Mouse (Mus musculus) Muller cell, postnatal 12 days (primary cell): ENCODE results near the gene Aifm2.

ENCODE experiments used
- DNase-seq: peaks from one replicate; pipeline ENCODE4 v3.0.0-alpha.2; 2015; ENCODE audit errors: inconsistent ontology term

Gene Aifm2

GRCm38 (mm10) chr10:61764689-61765088, 49.6 kb downstream of the Aifm2 start:
- DNase-seq: no peak

- no peak for DNase-seq
These were observed 50.5 kb downstream of the Aifm2 start for GRCm38 (mm10) chr10:61765558-61765957.

GRCm38 (mm10) chr10:61766806-61767205, 51.7 kb downstream of the Aifm2 start:
- peak; percentile 14 for DNase-seq

- no peak for DNase-seq
These were observed 66.5 kb downstream of the Aifm2 start for GRCm38 (mm10) chr10:61781461-61782128.

GRCm38 (mm10) chr10:61782799-61783611, 67.9 kb downstream of the Aifm2 start:
- DNase-seq: peak; percentile 75

- peak; percentile 82 for DNase-seq
These were observed 68.7 kb downstream of the Aifm2 start, which contains the start of gene H2afy2 for GRCm38 (mm10) chr10:61783621-61784251. H2afy2 (minus strand) TSS chr10:61784147.

- no peak for DNase-seq
These were observed 69.4 kb downstream of the Aifm2 start for GRCm38 (mm10) chr10:61784414-61784813.

GRCm38 (mm10) chr10:61787541-61788313, 72.7 kb downstream of the Aifm2 start:
- no peak for DNase-seq

- no peak for DNase-seq
These were observed 73.4 kb downstream of the Aifm2 start for GRCm38 (mm10) chr10:61788499-61788898.
